Mouse (Mus musculus): ENCODE results near the gene Kcne1. TPM values are rescaled to one million over a fixed set of nuclear protein-coding genes. Genes with fewer than 3 reads are reported as not detected.
A peak's percentile ranks its signal among the peaks of the same experiment; 100 is the strongest.

The Kcne1 gene
- polyA plus RNA-seq, 2 experiments from 2014 or later: not detected

- no peak for ATAC-seq
Measured at GRCm38 (mm10) chr16:92305519-92305918, 53.7 kb downstream of the Kcne1 start.

GRCm38 (mm10) chr16:92302506-92302905 lies 56.8 kb downstream of the Kcne1 start:
- no peak for ATAC-seq

GRCm38 (mm10) chr16:92301989-92302388 lies 57.3 kb downstream of the Kcne1 start:
- no peak for ATAC-seq

- peak; percentile 44 for ATAC-seq
Measured at GRCm38 (mm10) chr16:92301412-92301806, 57.9 kb downstream of the Kcne1 start.

GRCm38 (mm10) chr16:92300649-92301411 lies 58.4 kb downstream of the Kcne1 start, which contains the start of gene Smim11:
Gene Smim11 (plus strand): TSS chr16:92301286.
- ATAC-seq: peak; percentile 96

Other genes starting within 250 kb of the Kcne1 start
- not detected for gene Kcne2, start 67.1 kb downstream of the Kcne1 start, polyA plus RNA-seq (2017; shearing (Covaris generic))
- gene Smim11, start 58.2 kb downstream of the Kcne1 start, polyA plus RNA-seq (2017; shearing (Covaris generic)): 100 to 1,000 TPM; 134 to 149 TPM
- gene Fam243, start 38.0 kb downstream of the Kcne1 start, polyA plus RNA-seq (2017; shearing (Covaris generic)): not detected
- gene Rcan1, start 111.4 kb upstream of the Kcne1 start, polyA plus RNA-seq (2017; shearing (Covaris generic)): 1 to 10 TPM; 1.2 to 2.7 TPM
- not detected for gene Clic6, start 126.3 kb upstream of the Kcne1 start, polyA plus RNA-seq (2017; shearing (Covaris generic))